Mouse (Mus musculus) myocyte (in vitro differentiated cells): ENCODE measurements at regions not wholly inside any gene's neighbourhood (a gene's known extent, or its start where the extent isn't known, plus 50 kb on each side); places are given as distances from the start of the nearest gene placed in this dataset.

Experiments
- H3K27me3 ChIP-seq: one replicate; pipeline ENCODE4 v1.6.1; 2011; ENCODE audit not compliant: control insufficient read depth, insufficient read depth, insufficient read length
- H3K36me3 ChIP-seq: one replicate; pipeline ENCODE4 v1.6.1; 2011; ENCODE audit not compliant: control insufficient read depth, insufficient read depth
- H3K4me2 ChIP-seq: one replicate; pipeline ENCODE4 v1.6.1; 2011; ENCODE audit warnings: low read depth, control low read depth
- H3K4me3 ChIP-seq: one replicate; pipeline ENCODE4 v1.5.1; 2011; ENCODE audit warnings: mild to moderate bottlenecking, control low read depth, moderate library complexity
- H3K79me2 ChIP-seq: one replicate; pipeline ENCODE4 v1.6.1; 2011; ENCODE audit not compliant: control insufficient read depth, insufficient read depth
- H3ac ChIP-seq: one replicate; pipeline ENCODE4 v1.6.1; 2011; ENCODE audit not compliant: control insufficient read depth, insufficient read length
- CEBPB ChIP-seq: IDR thresholded peaks from 2 replicates; pipeline ENCODE4 v1.6.1; 2011; ENCODE audit warnings: mild to moderate bottlenecking, moderate library complexity; ENCODE audit not compliant: poor library complexity, insufficient read depth, severe bottlenecking
- E2F4 ChIP-seq: IDR thresholded peaks from one replicate; pipeline ENCODE4 v1.6.1; 2011; ENCODE audit warnings: mild to moderate bottlenecking, control low read depth, moderate library complexity; ENCODE audit not compliant: insufficient read depth
- MAX ChIP-seq: IDR thresholded peaks from one replicate; pipeline ENCODE4 v1.6.1; 2011; ENCODE audit warnings: low read depth, mild to moderate bottlenecking, control low read depth
- MYOD1 ChIP-seq, 3 experiments: IDR thresholded peaks; one replicate each; pipeline ENCODE4 v1.6.1; 2011; ENCODE audit warnings: control low read depth in 2 of 3, low read depth in 2 of 3, mild to moderate bottlenecking in 2 of 3, moderate library complexity in 1 of 3; ENCODE audit not compliant: insufficient read length in 2 of 3, control insufficient read depth in 1 of 3
- MYOG ChIP-seq, 3 experiments: IDR thresholded peaks; one replicate each; pipeline ENCODE4 v1.6.1; 2011; ENCODE audit warnings: control low read depth in 2 of 3, low read depth in 2 of 3, mild to moderate bottlenecking in 2 of 3; ENCODE audit not compliant: insufficient read length in 2 of 3, control insufficient read depth in 1 of 3, insufficient read depth in 1 of 3
- POLR2A ChIP-seq: IDR thresholded peaks from one replicate; pipeline ENCODE4 v1.6.1; 2011; ENCODE audit warnings: low read depth, mild to moderate bottlenecking, control low read depth, moderate library complexity; ENCODE audit not compliant: insufficient read length
- POLR2AphosphoS2 ChIP-seq: IDR thresholded peaks from one replicate; pipeline ENCODE4 v1.6.1; 2011; ENCODE audit warnings: low read depth, control low read depth; ENCODE audit not compliant: insufficient read length
- REST ChIP-seq: IDR thresholded peaks from one replicate; pipeline ENCODE4 v1.6.1; 2011; ENCODE audit warnings: mild to moderate bottlenecking, control low read depth, moderate library complexity; ENCODE audit not compliant: insufficient read depth, insufficient read length
- SRF ChIP-seq: IDR thresholded peaks from one replicate; pipeline ENCODE4 v1.6.1; 2011; ENCODE audit warnings: low read depth; ENCODE audit not compliant: control insufficient read depth, insufficient read length
- TCF12 ChIP-seq: IDR thresholded peaks from one replicate; pipeline ENCODE4 v1.6.1; 2011; ENCODE audit warnings: mild to moderate bottlenecking, control low read depth; ENCODE audit not compliant: poor library complexity, insufficient read depth, severe bottlenecking
- TCF3 ChIP-seq: IDR thresholded peaks from one replicate; pipeline ENCODE4 v1.6.1; 2011; ENCODE audit warnings: low read depth, control low read depth; ENCODE audit not compliant: insufficient read length
- USF1 ChIP-seq: IDR thresholded peaks from one replicate; pipeline ENCODE4 v1.6.1; 2011; ENCODE audit warnings: low read depth, mild to moderate bottlenecking, control low read depth, moderate library complexity

- no peak for TF ChIP-seq POLR2AphosphoS2
- H3K36me3 ChIP-seq: no peaks in the 10 kb centered on the region
Observed at GRCm38 (mm10) chr6:94830801-94831200, 130.8 kb upstream of the Lrig1 start.

GRCm38 (mm10) chr6:94829246-94829645 is 129.3 kb upstream of the Lrig1 start:
- Histone ChIP-seq H3ac (no peak overlapping the region), H3K36me3 (no peaks in the 10 kb centered on the region), H3K27me3 (no peaks in the 10 kb centered on the region), H3K79me2 (no peaks in the 10 kb centered on the region), H3K4me3 (no peak overlapping the region), H3K4me2 (no peak overlapping the region)
- TF ChIP-seq MAX (no peak), USF1 (no peak), TCF12 (no peak), E2F4 (no peak), MYOG (IDR thresholded peaks at IDR 0.05; ENCODE audit: control insufficient read depth in 1 of 3, insufficient read depth in 1 of 3, insufficient read length in 2 of 3, low read depth in 2 of 3) (no peak), REST (no peak), TCF3 (no peak), SRF (no peak), POLR2A (no peak), POLR2AphosphoS2 (no peak), CEBPB (no peak)

More at GRCm38 (mm10) chr6:94830801-94831200, 130.8 kb upstream of the Lrig1 start:
- Histone ChIP-seq H3ac (no peak overlapping the region), H3K79me2 (no peaks in the 10 kb centered on the region), H3K27me3 (no peaks in the 10 kb centered on the region), H3K4me2 (no peak overlapping the region), H3K4me3 (no peak overlapping the region)

- no peaks in the 10 kb centered on the region for H3K36me3 ChIP-seq
- H3K27me3 ChIP-seq: no peaks in the 10 kb centered on the region
- no peak overlapping the region for H3K4me3 ChIP-seq
- no peaks in the 10 kb centered on the region for H3K79me2 ChIP-seq
- H3ac ChIP-seq: no peak overlapping the region
- TF ChIP-seq REST (no peak), MYOG (IDR thresholded peaks at IDR 0.05; ENCODE audit: control insufficient read depth in 1 of 3, insufficient read depth in 1 of 3, insufficient read length in 2 of 3, low read depth in 2 of 3) (no peak), POLR2AphosphoS2 (no peak), SRF (no peak), POLR2A (no peak), USF1 (no peak), E2F4 (no peak), TCF12 (no peak), MAX (no peak), TCF3 (no peak)
- no peak overlapping the region for H3K4me2 ChIP-seq
Observed at GRCm38 (mm10) chr6:94826656-94827055, 126.7 kb upstream of the Lrig1 start.

GRCm38 (mm10) chr6:94818220-94818619 is 118.3 kb upstream of the Lrig1 start:
- Histone ChIP-seq H3ac (no peak overlapping the region), H3K79me2 (no peaks in the 10 kb centered on the region), H3K4me2 (no peak overlapping the region), H3K36me3 (no peaks in the 10 kb centered on the region), H3K4me3 (no peak overlapping the region), H3K27me3 (peaks cover 21% of the 10 kb centered on the region)
- no peak for TF ChIP-seq TCF12
- no peak for TF ChIP-seq TCF3
- no peak for TF ChIP-seq SRF
- no peak for TF ChIP-seq USF1
- TF ChIP-seq CEBPB: no peak
- no peak for TF ChIP-seq REST
- no peak for TF ChIP-seq MYOD1 (IDR thresholded peaks at IDR 0.05; ENCODE audit: control insufficient read depth in 1 of 3, insufficient read length in 2 of 3, low read depth in 2 of 3)

GRCm38 (mm10) chr6:94816161-94816560 is 116.2 kb upstream of the Lrig1 start:
- H3K4me2 ChIP-seq: no peak overlapping the region
- peaks cover 21% of the 10 kb centered on the region for H3K27me3 ChIP-seq
- H3ac ChIP-seq: no peak overlapping the region
- no peaks in the 10 kb centered on the region for H3K79me2 ChIP-seq
- TF ChIP-seq REST (no peak), USF1 (no peak), E2F4 (no peak), TCF3 (no peak), SRF (no peak), TCF12 (no peak), POLR2AphosphoS2 (no peak), POLR2A (no peak)
- H3K36me3 ChIP-seq: no peaks in the 10 kb centered on the region
- H3K4me3 ChIP-seq: no peak overlapping the region
